ENCODE assay signal across 8 mouse cellular contexts in genomic region chr5:35713649-35714354, GRCm38 (mm10). TPM values are rescaled to one million over a fixed set of nuclear protein-coding genes. Genes with fewer than 3 reads are reported as not detected.
A peak's percentile ranks its signal among the peaks of the same experiment; 100 is the strongest.
DNase-seq lines count a peak whose midpoint lies in the region; ATAC-seq and TF ChIP-seq lines count a peak whose summit lies in the region.

No protein-coding gene starts in this region.

- peaks cover 8% of the 10 kb centered on the region for H3K36me3 ChIP-seq in lung, postnatal 0 days (ENCODE audit: insufficient read depth, low read length)

- peak; percentile 91 for TF ChIP-seq CTCF in brain, embryonic 14.5 days (IDR thresholded peaks at IDR 0.05; ENCODE audit: borderline replicate concordance, extremely low read depth, insufficient read depth, insufficient read length)
- TF ChIP-seq CTCF in lung, postnatal 0 days (IDR thresholded peaks at IDR 0.05): peak; percentile 95

- peak; percentile 89 for DNase-seq in ES-CJ7 (ENCODE audit: low read depth, low spot score)
- peak; percentile 86 for DNase-seq in brain, embryonic 14.5 days (ENCODE audit: low read depth)
- DNase-seq in fibroblast of lung, adult 2 months (ENCODE audit: low read depth): peak; percentile 59
- peak; percentile 77 to 84 for DNase-seq in heart, postnatal 14 days
- DNase-seq in layer of hippocampus, adult 9-11 months: peak; percentile 50
- DNase-seq in lung, postnatal 0 days (ENCODE audit: low spot score): peak; percentile 90
- peak; percentile 61 for DNase-seq in retina, adult 2 months (ENCODE audit: low read depth, low spot score)
- no peak for DNase-seq in yolk sac, embryonic 10.5 days (ENCODE audit: low spot score)

- no peak for TF ChIP-seq EP300 in lung, postnatal 0 days (IDR thresholded peaks at IDR 0.05)

- WGBS in lung, postnatal 0 days: 42% methylated on average over 13 of the region's 13 CpGs

- no peaks in the 10 kb centered on the region for H3K27me3 ChIP-seq in lung, postnatal 0 days (replicated peaks; ENCODE audit: insufficient read depth, low read length)

- no peak overlapping the region for H3K27ac ChIP-seq in lung, postnatal 0 days (ENCODE audit: low read length)

- H3K4me3 ChIP-seq in lung, postnatal 0 days (ENCODE audit: low read depth, low read length): no peak overlapping the region

- ATAC-seq in lung, postnatal 0 days: peak; percentile 83

- TF ChIP-seq POLR2A in brain, embryonic 14.5 days (IDR thresholded peaks at IDR 0.05; ENCODE audit: borderline replicate concordance, extremely low read depth, insufficient read depth, insufficient read length, poor library complexity, severe bottlenecking): no peak

- no peaks in the 10 kb centered on the region for H3K9me3 ChIP-seq in lung, postnatal 0 days (ENCODE audit: low read length)

- no peaks in the 10 kb centered on the region for H3K4me1 ChIP-seq in lung, postnatal 0 days (ENCODE audit: insufficient read depth, low read depth, low read length)

- no peak overlapping the region for H3K4me2 ChIP-seq in lung, postnatal 0 days (replicated peaks; ENCODE audit: low read depth, low read length)

- intact Hi-C loops in heart, postnatal 14 days (cut with DNase I): loop anchor here (5.0 kb wide), 1 partner anchor 187 kb away; the partner anchor contains the start of gene Cpz

- H3K9ac ChIP-seq in lung, postnatal 0 days (replicated peaks; ENCODE audit: low read depth): no peak overlapping the region

RNA-seq across cellular contexts. Expression of gene Sh3tc1, which starts 26.0 kb away (rescaled TPM):
- 1.2 and 1.8 TPM in 2 replicates for polyA plus RNA-seq in brain, embryonic 14.5 days (2012; rRNA removed)
- total RNA-seq in heart, postnatal 14 days (2021): 10 to 100 TPM in 1 of 2 experiments, 1 to 10 TPM in 1; 9.8 to 10.6 TPM
- polyA plus RNA-seq in lung, postnatal 0 days (2015; fragmentation: Nextera tagmentation; extraction: Ambion mirVana): 21.1 and 22.9 TPM in 2 replicates

RNA-seq across cellular contexts. Expression of gene Htra3, which starts 34.2 kb away (rescaled TPM):
- 8.1 and 14.8 TPM in 2 replicates for polyA plus RNA-seq in brain, embryonic 14.5 days (2012; rRNA removed)
- total RNA-seq in heart, postnatal 14 days (2021): 100 to 1,000 TPM; 108 to 149 TPM
- 35.7 and 40.5 TPM in 2 replicates for polyA plus RNA-seq in lung, postnatal 0 days (2015; fragmentation: Nextera tagmentation; extraction: Ambion mirVana)

RNA-seq across cellular contexts. Expression of gene Ablim2, which starts 43.9 kb away (rescaled TPM):
- 10.7 and 19.6 TPM in 2 replicates for polyA plus RNA-seq in brain, embryonic 14.5 days (2012; rRNA removed)
- total RNA-seq in heart, postnatal 14 days (2021): 10 to 100 TPM; 12.2 to 17.5 TPM
- 0.74 and 0.75 TPM in 2 replicates for polyA plus RNA-seq in lung, postnatal 0 days (2015; fragmentation: Nextera tagmentation; extraction: Ambion mirVana)
